Mouse (Mus musculus) liver, postnatal 0 days (tissue): ENCODE data around the gene Lst1.
A peak's percentile ranks its signal among the peaks of the same experiment; 100 is the strongest.

ENCODE experiments used
- CTCF ChIP-seq: sonication (generic); IDR thresholded peaks from 2 replicates; pipeline ENCODE4 v1.5.1; 2016; ENCODE audit warnings: antibody characterized with exemption, low read depth
- EP300 ChIP-seq: IDR thresholded peaks from 2 replicates; pipeline ENCODE4 v1.6.1; 2016; ENCODE audit warnings: antibody characterized with exemption, low read depth, mild to moderate bottlenecking

DNA sequence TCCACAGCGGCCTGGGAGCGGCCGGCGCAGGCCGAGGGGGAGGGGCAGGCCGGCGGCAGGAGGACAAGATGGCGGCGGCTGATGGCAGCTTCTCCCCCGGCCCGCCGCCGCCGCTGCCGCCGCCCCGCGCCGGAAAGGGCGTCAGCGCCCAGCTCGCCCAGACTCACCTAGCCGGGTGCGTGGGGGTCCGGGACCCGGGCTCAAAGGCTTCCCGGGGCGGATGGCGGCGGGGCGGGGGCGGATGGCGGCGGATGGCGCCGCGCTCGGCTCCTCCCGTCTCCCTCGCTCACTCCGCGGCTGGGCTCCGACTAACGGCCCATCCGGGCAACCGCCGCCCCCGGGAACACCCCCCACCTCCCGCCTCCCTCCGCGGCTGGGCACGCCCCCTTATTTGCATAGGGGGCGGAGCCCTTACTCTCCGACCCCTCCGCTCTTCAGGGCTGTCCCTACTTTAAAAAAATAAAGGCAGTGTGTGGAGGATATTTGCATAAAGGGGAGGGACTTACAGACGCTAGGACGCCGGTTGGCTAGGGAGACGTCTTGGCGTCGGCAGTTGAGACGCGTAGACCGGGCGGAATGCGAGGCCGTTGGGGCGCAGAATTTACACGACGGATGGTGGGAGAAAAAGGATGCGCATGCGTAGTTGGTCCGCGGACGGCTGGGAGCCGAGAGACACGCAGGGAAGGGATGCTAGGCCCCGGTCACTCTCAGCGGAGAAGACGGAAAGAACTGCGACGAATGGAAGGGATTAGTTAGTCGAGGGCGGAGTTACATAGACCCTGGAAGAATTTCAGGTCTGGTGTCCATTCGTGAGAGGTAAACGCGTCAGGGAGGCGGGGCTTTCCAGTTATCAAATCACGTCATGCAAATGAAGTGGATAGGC lies 23.4 kb downstream of the Lst1 start, which contains the start of gene Prrc2a:
- no peak for TF ChIP-seq CTCF
- TF ChIP-seq EP300 = peak; percentile 39; the same call in 1 of the 2 replicates
